Mouse (Mus musculus): ENCODE measurements around the gene Pbx3.

Pbx3 gene

GRCm38 (mm10) chr2:34289726-34290125 lies 83.2 kb downstream of the Pbx3 start:
- DNase-seq (ENCODE audit: low spot score), result no peak

GRCm38 (mm10) chr2:34284239-34284638 lies 88.7 kb downstream of the Pbx3 start:
- DNase-seq (ENCODE audit: low spot score), result no peak

- DNase-seq (ENCODE audit: low spot score), result no peak
These were observed 91.9 kb downstream of the Pbx3 start for GRCm38 (mm10) chr2:34280996-34281395.

- peak; percentile 65 for DNase-seq (ENCODE audit: low spot score)
These were observed 93.2 kb downstream of the Pbx3 start for GRCm38 (mm10) chr2:34279726-34280125.

GRCm38 (mm10) chr2:34275630-34276193 lies 97.2 kb downstream of the Pbx3 start:
- no peak for DNase-seq (ENCODE audit: low spot score)

GRCm38 (mm10) chr2:34262046-34262445 lies 110.9 kb downstream of the Pbx3 start:
- DNase-seq (ENCODE audit: low spot score), result no peak

GRCm38 (mm10) chr2:34260653-34261076 lies 112.3 kb downstream of the Pbx3 start:
- peak; percentile 76 for DNase-seq (ENCODE audit: low spot score)

GRCm38 (mm10) chr2:34258256-34258655 lies 114.7 kb downstream of the Pbx3 start:
- DNase-seq (ENCODE audit: low spot score), result no peak

- DNase-seq (ENCODE audit: low spot score), result no peak
These were observed 115.3 kb downstream of the Pbx3 start for GRCm38 (mm10) chr2:34257611-34258010.

GRCm38 (mm10) chr2:34256000-34256553 lies 116.9 kb downstream of the Pbx3 start:
- DNase-seq (ENCODE audit: low spot score), result no peak

GRCm38 (mm10) chr2:34253627-34254026 lies 119.3 kb downstream of the Pbx3 start:
- no peak for DNase-seq (ENCODE audit: low spot score)

GRCm38 (mm10) chr2:34253111-34253510 lies 119.8 kb downstream of the Pbx3 start:
- no peak for DNase-seq (ENCODE audit: low spot score)

- no peak for DNase-seq (ENCODE audit: low spot score)
These were observed 120.7 kb downstream of the Pbx3 start for GRCm38 (mm10) chr2:34252286-34252685.

GRCm38 (mm10) chr2:34249961-34250658 lies 122.8 kb downstream of the Pbx3 start:
- DNase-seq (ENCODE audit: low spot score), result no peak

GRCm38 (mm10) chr2:34249141-34249960 lies 123.6 kb downstream of the Pbx3 start:
- DNase-seq (ENCODE audit: low spot score), result peak; percentile 87

- DNase-seq (ENCODE audit: low spot score), result no peak
These were observed 132.1 kb downstream of the Pbx3 start for GRCm38 (mm10) chr2:34240885-34241284.

- DNase-seq (ENCODE audit: low spot score), result peak; percentile 68
These were observed 133.6 kb downstream of the Pbx3 start for GRCm38 (mm10) chr2:34239315-34239858.

GRCm38 (mm10) chr2:34235467-34236075 lies 137.4 kb downstream of the Pbx3 start:
- no peak for DNase-seq (ENCODE audit: low spot score)

- no peak for DNase-seq (ENCODE audit: low spot score)
These were observed 138.7 kb downstream of the Pbx3 start for GRCm38 (mm10) chr2:34234274-34234673.

GRCm38 (mm10) chr2:34233271-34233670 lies 139.7 kb downstream of the Pbx3 start:
- no peak for DNase-seq (ENCODE audit: low spot score)

- no peak for DNase-seq (ENCODE audit: low spot score)
These were observed 145.3 kb downstream of the Pbx3 start for GRCm38 (mm10) chr2:34227688-34228087.

- no peak for DNase-seq (ENCODE audit: low spot score)
These were observed 147.5 kb downstream of the Pbx3 start for GRCm38 (mm10) chr2:34225470-34225869.
